Mouse (Mus musculus) liver, embryonic 14.5 days (tissue): ENCODE measurements at regions not wholly inside any gene's neighbourhood (a gene's known extent, or its start where the extent isn't known, plus 50 kb on each side); places are given as distances from the start of the nearest gene placed in this dataset.

Source experiments
- CTCF ChIP-seq: IDR thresholded peaks from 2 replicates; pipeline ENCODE4 v1.5.1; 2016; ENCODE audit warnings: antibody characterized with exemption, low read depth, control low read depth
- EP300 ChIP-seq: IDR thresholded peaks from 2 replicates; pipeline ENCODE4 v1.6.1; 2016; ENCODE audit warnings: antibody characterized with exemption, low read depth

DNA sequence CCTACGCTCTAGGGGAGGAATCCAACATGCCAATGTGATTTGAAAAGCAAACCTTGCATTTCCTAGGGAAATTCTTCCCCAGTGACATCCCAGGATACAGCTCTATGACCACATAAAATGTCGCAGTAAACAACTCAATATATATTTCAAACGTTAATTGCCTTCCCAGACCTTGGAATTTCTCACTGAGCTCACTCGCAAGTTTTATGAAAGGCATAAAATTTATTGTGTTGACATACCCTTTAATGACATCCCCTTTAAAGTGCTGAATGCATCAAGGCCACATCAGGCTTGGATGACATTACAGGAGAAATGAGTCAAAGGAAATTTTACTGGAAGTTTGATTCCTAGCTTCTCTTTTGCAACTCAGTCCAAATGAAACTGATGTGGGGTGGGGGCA, 337.0 kb downstream of the Rps15a start:
- TF ChIP-seq CTCF (no peak), EP300 (no peak)
